Mouse (Mus musculus) lung, postnatal 10 days (tissue): ENCODE results near the gene Psmc3.
"Not testable (repeated sequence)": the region's sequence is repeated elsewhere in the genome, so short reads cannot be mapped to it uniquely, and the experiment has no call there.

Source experiments
- DNase-seq: peaks from one replicate; pipeline ENCODE4 v3.0.0; 2021

The Psmc3 gene

GRCm38 (mm10) chr2:91082844-91083243 is 29.0 kb downstream of the Psmc3 start:
- peak; percentile 80 for DNase-seq

DNA sequence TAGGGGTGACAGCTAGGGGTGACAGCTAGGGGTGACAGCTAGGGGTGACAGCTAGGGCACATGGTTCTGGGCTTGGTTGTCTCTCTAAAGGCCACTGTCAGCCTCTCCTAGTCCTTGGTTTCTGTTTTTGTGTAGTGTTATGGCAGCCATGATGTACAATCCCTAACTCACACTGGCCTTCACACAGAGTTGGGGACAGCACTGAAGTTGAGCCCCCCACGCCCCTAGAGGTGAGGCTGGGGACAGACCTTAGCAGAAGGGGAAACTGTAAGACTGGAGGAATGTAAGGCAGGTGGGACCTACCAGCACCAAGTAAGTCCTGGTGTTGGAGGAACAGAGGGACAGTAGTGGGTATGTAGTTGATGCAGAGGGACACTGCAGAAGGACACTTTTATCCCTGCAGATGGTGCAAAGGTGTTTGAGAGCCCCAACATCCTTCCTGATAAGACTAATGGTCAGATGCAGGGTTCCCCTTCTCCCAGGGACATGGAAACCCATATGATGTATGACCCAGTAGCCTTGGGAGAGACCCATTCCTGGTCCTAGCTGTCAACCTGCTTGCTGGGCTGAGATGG is 29.6 kb downstream of the Psmc3 start:
- no peak for DNase-seq

- DNase-seq, result no peak
Observed at GRCm38 (mm10) chr2:91084179-91084820, 30.5 kb downstream of the Psmc3 start.

DNA sequence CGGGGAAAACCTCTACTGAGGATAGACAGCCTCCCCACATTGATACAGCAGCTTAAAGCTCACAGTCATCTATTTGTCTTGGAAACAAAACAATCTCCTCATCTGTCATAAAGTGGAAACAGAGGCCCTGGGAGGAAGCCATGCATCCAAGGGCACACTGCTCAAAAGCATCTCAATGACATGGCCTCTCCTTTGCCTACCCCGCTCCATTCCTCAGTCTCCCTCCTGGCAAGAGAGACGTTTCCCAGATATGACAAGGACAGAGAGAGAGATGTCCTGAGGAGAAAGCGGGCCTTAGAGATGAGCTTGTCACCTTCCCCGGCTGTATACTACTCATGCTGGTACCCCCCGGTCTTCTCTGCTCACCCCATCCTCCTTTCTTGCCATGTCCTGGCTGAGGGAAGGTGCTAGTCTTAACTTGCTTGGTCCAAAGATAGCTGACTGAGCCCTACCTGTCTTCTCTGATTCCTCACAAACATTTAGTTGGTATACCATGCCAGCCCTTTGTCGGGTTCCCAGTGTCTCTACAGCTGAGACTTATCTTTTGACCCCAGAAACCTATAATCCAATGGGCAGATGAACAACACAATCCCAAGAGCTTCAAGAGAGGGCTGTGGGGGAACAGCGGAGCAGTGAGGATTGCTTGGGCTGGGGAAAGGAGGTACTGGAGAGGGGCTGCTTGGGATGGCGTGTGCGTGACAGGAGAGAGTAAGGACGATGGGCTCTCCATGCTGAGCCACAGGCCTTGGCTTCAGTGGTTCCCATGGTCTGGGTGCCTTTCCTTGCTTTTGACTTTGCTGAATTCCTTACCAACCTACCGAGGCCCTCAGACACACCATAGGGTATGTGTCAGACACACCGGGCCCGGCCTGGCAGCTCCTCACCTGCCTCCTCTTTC is 31.9 kb downstream of the Psmc3 start:
- DNase-seq, result no peak

DNA sequence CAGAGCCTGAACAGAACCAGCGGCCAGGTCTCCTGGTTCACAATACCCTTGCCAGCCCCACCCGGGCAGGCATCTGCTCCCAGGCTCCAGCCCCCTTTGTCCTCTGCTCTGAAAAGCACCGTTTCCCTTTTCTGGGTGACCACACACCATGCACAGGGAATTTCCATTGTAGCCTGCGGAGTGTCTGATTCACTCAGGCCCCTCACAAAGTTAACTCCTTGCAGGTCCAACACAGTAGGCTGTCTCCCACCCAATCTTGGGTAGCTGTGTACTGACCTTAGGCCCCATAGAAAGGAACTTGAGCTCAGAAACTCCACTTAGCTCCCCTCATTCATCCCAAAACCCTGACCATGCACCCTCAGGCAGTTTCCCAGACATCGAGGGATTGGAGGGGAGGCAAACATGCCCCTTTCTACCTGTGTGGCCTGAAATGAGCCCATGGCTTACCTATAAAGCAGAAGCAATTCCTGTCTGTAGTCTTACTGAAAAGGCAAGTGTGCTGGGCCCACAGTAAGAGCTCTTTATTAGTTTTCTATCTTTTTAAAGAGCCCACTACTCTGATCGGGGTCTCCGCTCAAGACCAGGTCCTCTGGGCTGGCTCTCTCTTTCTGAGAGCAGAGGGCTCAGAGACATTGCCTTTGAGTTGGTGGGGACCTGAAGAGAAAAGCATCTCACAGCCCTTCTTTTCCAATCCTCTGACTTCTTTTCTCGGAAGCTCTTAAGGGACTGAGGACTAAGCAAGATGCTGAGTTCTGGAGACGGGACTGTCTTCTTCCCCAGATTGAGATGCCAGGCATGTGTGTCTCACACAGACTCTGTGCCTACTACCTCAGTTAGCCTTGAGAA is 32.8 kb downstream of the Psmc3 start:
- no peak for DNase-seq

- no peak for DNase-seq
Observed at GRCm38 (mm10) chr2:91087453-91087852, 33.6 kb downstream of the Psmc3 start.

- DNase-seq, result no peak
Observed at GRCm38 (mm10) chr2:91088987-91089386, 35.2 kb downstream of the Psmc3 start.

DNA sequence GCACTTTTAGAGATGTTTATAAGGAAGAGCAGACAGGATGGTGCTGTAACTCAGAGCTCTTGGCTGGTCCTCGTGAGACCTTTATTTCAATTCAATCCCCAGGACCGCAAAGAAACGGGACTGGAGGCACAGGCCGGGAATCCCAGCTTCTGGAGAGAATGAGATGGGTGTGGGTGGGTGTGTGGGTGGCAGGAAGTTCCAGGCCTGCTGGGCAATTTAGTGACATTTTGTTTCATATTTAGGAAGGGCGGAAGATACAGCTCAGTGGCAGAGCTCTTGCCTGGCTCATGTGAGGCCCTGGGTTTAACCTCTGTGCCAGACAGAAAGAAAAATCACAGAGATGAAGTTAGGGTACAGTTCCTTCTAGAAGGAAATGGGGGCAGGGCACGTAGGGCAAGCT is 36.4 kb downstream of the Psmc3 start:
- DNase-seq, result no peak

DNA sequence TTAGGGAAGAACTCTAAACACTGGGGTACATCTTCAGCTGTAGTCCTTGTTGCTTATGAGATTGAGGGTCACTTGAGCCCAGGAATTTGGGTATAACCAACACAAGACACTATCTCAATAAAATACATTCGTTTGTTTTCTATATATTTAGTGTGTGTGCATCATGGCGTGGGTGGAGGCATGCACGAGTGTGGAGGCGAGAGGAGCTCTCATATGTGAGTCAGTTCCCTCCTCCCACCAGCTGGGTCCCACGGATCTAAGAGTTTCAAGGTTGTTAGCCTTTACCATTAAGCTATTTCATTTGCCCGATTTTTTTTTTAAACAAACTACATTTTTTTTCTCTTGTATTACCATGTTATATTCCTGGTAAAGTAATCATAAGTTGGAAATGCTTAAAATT is 37.0 kb downstream of the Psmc3 start:
- no peak for DNase-seq

- DNase-seq, result no peak
Observed at GRCm38 (mm10) chr2:91096524-91096923, 42.7 kb downstream of the Psmc3 start.

DNA sequence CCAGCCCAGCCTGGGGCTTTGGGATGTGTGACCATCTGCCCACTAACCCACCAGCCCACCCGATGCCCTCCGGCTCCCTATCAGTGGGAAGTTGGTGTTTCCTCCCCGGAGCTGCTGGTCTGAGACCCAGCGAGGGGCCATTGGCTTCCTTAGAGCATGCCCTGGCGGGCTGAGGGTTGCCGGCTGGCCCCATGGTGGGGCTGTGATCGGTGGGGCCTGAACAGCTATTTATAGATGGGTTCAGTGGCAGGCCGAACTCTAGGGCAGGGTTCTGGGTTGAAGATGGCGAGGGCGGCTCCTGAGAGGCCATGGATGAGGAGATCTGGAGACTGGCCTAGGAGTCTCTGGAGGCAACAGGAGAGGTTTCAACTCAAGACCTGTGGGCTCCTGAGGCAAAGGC is 43.2 kb downstream of the Psmc3 start:
- no peak for DNase-seq

DNA sequence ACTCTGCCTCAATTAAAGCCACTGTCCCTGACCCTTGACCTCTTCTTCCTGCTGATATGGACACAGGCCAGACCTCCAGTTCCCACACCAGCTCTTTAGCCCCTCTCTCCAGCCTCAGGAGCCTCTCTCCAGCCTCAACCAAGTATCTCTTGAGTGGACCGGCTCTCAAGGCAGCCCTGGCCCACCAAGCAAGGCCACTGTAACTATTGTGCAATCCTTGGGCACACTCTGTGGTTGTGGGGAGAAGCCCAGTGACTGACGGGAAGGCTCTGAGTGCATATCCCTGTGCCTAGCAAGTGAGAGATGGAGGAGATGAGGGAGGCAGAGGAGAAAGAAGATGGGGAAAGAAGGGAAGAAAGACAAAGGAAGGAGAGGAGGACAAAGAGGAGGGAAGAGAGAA is 44.3 kb downstream of the Psmc3 start:
- no peak for DNase-seq

DNA sequence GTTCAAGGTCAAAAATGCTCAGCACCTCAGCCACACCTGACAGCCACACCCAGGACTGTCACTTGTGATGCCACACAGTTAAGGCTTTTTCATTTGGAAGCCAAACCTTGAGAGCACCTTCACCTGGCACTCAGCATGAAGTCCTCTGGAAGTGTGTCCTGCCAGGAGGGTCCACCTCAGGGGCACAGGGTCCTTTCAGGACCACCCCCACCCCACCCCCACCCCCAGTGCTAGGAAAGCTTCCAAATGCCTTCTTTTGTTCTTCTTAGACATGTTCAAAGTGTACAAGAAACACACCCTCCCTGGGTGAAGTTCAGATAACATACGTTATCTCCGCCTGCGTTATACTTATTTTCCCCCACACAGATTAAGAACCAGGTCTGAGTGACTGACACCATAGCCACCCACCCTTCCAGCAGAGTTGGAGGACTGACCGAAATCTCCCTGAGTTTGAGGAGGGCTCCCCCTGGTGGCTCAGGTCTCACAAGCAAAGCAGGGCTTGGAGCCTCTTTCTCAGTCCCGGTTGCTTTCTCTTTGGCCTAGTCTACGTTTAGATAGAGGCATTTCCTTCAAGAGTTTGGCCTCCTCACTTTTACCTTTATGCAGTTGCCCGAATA is 47.4 kb downstream of the Psmc3 start:
- DNase-seq, result peak; percentile 96

GRCm38 (mm10) chr2:91108156-91108555 is 54.3 kb downstream of the Psmc3 start:
- DNase-seq, result no peak

- no peak for DNase-seq
Observed at GRCm38 (mm10) chr2:91109241-91109640, 55.4 kb downstream of the Psmc3 start.

GRCm38 (mm10) chr2:91109807-91110385 is 56.1 kb downstream of the Psmc3 start:
- DNase-seq, result no peak

DNA sequence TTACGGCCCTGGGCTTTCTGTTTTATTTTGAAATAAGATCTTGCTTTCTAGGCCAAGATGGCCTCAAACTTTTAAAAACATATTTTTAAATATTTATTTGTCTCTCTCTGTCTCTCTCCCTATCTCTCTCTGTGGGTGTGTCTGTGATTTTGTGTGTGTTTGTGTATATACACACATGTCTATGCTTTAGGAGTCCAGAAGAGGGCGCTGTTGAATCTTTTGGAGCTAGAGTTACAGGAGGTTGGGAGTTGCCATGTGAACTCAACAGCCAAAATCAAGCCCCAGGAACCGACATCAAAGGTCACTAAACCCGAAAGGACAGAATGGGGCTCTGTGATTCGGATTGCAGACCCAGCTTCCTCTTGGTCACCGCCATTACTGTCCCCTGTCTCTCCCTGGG is 56.6 kb downstream of the Psmc3 start:
- DNase-seq, result no peak

DNA sequence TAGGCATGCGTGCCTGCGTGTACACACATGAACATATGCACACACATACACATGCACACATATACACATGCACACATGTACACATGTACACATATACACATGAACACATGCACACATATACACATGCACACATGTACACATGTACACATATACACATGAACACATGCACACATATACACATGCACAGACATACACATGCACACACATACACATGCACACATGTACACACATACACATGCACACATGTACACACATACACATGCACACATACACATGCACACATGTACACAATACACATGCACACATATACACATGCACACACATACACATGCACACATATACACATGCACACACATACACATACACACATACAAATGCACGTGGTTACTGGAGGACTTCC is 58.0 kb downstream of the Psmc3 start:
- DNase-seq, result not testable (repeated sequence)

GRCm38 (mm10) chr2:91112491-91112890 is 58.7 kb downstream of the Psmc3 start:
- DNase-seq, result peak; percentile 33

DNA sequence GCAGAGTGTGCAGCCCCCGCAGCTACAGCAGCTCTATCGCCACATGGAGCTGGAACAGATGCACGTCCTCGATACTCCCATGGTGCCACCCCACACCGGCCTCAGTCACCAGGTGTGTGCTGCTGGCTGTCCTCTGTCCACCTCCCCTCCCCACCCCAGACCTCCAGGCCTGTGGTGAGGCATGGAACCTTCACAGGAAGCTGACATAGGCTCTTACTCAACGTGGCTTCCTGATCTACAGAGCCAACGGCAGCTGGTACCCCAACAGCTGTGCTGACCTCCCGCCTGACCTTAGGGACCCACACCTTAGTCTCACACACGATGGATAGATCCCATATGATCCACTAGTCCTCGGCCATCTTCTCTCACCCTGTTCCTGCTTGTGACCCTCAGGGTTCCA is 59.5 kb downstream of the Psmc3 start:
- DNase-seq, result no peak

DNA sequence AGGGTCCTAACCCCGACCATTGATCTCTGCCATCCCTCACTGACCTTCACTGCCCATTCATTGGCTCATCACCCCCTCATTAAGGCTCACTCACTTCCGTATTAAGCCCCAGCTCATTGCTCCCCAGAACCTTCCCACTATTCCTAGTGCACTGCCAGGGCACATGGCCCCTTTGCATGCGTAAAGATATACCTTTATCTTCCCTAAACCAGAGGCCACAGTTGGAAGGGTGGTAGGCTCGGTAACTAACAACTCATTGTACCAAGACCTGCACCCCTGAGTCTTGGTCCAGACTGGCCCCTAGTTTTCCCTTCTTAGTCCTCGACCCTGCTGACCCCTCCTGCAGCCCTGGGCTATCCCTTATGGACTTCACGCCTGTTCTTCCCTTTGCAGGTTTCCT is 60.0 kb downstream of the Psmc3 start:
- no peak for DNase-seq
